Mouse (Mus musculus) splenic B cell, adult 2 months (primary cell): ENCODE measurements around the gene Pfas.
"Not testable (repeated sequence)": the region's sequence is repeated elsewhere in the genome, so short reads cannot be mapped to it uniquely, and the experiment has no call there.

Source experiments
- DNase-seq: peaks from one replicate; pipeline ENCODE4 v3.0.0-alpha.2; 2011; ENCODE audit warnings: low read depth, low spot score
- H3K27me3 ChIP-seq: 2 replicates; pipeline ENCODE4 v1.6.1; 2012; ENCODE audit warnings: mild to moderate bottlenecking, low read length, moderate library complexity, mixed read lengths; ENCODE audit not compliant: control insufficient read depth, poor library complexity, insufficient read depth, severe bottlenecking
- H3K36me3 ChIP-seq: 2 replicates; pipeline ENCODE4 v1.6.1; 2012; ENCODE audit warnings: mild to moderate bottlenecking, low read length, moderate library complexity, mixed read lengths; ENCODE audit not compliant: control insufficient read depth, poor library complexity, insufficient read depth, severe bottlenecking

Gene Pfas

DNA sequence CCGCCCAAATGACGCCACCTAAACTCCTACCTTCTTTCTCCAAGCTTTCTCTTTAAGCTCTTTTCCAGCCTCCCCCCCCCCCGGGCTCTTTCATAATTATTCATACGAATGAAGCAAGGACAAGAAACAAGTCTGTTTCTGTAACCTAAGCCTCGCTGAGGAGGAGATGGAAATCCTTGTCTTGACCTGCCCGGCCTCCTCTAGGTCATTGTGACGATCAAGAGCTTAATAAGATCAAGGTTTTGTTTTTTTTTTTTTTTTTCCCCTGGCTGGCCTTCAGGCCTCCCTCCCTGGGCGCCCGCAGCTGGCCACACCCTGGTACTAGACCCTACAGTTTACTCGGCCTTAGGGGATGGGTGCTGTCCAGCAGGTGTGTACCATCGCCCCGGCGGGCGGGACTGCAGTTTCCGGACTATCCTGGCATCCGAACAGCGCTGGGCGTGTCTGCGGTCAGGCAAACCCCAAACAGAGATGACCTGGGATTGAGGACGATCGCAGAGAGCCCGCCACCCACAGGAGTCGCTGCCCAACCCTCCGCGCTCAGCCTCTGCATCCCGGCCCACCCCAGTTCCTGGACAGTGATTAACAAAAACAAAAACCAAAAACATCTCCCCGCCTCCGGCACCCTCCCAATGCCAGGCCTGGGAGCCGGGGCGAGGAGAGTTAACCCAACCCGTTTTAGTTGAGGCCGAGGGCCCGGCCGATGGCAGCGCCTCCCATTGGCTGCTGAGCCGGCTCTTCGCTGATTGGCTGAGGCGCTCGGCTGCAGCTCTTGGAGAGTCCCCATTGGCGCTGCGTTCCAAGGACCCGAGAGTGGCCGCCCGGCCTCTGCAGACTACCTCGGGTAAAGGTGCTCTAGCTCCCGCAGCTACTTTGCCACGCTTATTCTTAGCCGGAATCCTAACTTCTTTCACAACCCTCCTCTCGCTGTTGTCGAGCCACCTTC lies 40.6 kb downstream of the Pfas start, which contains the start of gene Slc25a35:
Gene Slc25a35, plus strand, starts transcription at position 795 of the 946 bp plus-strand sequence.
- no peaks in the 10 kb centered on the region for H3K36me3 ChIP-seq
- no peaks in the 10 kb centered on the region for H3K27me3 ChIP-seq
- DNase-seq = peak; percentile 87

DNA sequence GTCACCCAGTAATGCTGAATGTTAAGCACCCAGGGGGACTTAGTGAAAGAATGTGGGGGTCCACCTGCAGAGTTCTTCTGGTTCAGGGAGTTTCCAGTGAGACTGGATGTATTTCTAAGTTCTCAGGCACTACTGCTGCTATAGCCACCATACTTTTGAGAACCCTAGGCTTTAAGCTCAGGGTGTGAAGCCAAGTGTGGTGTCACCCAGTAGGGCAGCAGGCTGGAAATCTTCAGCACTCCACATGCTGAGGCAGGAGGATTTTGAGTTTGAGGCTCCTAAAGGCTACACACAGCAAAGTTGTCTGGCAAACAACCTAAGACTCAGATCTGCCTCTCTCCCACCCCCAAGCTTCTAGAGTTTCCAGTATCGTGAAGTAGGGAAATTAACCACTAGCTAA lies 41.7 kb downstream of the Pfas start:
- peak; percentile 12 for DNase-seq
- Histone ChIP-seq H3K27me3 (no peaks in the 10 kb centered on the region), H3K36me3 (no peaks in the 10 kb centered on the region)

DNA sequence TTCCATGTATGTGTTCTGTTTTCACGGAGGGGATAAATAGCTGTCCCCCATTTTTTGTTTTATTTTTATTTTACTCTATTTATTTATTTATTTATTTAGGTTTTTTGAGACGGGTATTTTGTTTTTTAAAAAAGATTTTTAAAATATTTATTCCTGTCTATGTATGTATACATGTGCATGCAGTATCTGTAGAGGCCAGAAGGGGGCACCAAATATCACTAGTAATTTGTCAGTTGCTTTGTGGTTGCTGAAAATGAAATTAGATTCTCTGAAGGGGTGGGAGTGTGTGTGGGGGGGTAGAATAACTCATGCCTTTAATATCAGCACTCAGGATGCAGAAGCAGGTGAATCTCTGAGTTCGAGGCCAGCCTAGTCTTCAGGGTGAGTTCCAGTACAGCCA lies 42.4 kb downstream of the Pfas start:
- no peaks in the 10 kb centered on the region for H3K36me3 ChIP-seq
- H3K27me3 ChIP-seq = no peaks in the 10 kb centered on the region
- peak; percentile 91 for DNase-seq

GRCm38 (mm10) chr11:68965050-68965449 lies 43.2 kb downstream of the Pfas start:
- no peaks in the 10 kb centered on the region for H3K36me3 ChIP-seq
- H3K27me3 ChIP-seq = no peaks in the 10 kb centered on the region
- no peak for DNase-seq

DNA sequence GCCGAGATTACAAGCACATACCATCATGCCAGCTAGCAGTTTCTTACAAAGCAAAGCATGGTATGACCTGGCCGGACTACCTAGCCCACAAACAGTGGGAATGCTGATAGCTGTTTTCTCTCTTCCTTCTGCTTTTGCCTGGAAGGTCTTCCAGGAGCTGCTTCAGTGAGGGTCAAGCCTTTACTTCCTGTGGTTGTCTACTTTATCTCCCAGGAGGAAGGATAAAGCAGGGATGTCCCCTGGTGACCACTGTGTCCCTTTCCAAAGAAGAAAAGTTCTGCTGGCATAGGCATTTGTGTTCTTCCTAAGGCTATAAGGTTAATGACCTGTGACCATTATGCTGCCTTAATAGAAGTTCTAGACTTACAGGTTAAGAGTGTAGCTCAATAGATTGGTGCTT lies 44.9 kb downstream of the Pfas start:
- DNase-seq = no peak
- H3K36me3 ChIP-seq = no peaks in the 10 kb centered on the region
- no peaks in the 10 kb centered on the region for H3K27me3 ChIP-seq

DNA sequence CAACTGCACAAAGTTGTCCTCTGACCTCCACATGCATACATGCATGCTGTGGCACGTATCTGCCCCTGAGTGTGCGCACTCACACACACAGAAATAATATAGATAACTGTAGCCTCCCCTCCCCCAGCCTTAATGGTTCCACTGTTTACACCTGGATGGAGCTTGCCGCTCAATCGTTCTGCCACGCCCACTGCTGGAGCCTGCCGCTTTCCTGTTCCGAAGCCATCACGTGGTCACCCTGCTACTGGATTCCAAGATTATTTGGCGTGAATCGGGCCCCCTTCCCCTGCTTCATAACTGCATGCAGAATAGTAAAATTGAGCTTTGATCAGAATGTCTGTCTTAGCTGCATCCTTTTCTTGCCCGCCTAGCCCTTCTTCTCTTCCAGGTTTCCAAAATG lies 46.1 kb downstream of the Pfas start:
- not testable (repeated sequence) for DNase-seq, H3K36me3 ChIP-seq, H3K27me3 ChIP-seq

GRCm38 (mm10) chr11:68961596-68961995 lies 46.7 kb downstream of the Pfas start:
- Histone ChIP-seq H3K27me3 (no peaks in the 10 kb centered on the region), H3K36me3 (no peaks in the 10 kb centered on the region)
- DNase-seq = no peak

DNA sequence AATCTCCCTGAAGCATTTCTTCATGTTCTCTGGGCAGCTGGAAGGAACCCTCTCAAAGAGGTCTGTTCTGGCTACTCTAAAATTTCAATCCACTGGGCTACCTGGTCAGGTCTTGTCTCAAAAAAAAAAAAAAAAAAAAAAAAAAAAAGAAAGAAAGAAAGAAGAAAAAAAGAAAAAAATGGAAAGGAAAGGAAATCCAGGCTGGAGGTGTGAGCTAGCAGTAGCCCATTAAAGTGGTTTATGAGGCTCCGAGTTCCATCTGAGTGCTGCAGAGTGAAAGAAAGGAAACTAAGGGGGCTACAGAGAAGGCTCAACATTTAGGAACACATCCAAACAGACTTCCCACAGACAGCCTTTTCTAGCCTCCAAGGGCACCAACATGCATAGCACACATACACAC lies 50.3 kb downstream of the Pfas start:
- Histone ChIP-seq H3K36me3 (no peaks in the 10 kb centered on the region), H3K27me3 (no peaks in the 10 kb centered on the region)
- no peak for DNase-seq

DNA sequence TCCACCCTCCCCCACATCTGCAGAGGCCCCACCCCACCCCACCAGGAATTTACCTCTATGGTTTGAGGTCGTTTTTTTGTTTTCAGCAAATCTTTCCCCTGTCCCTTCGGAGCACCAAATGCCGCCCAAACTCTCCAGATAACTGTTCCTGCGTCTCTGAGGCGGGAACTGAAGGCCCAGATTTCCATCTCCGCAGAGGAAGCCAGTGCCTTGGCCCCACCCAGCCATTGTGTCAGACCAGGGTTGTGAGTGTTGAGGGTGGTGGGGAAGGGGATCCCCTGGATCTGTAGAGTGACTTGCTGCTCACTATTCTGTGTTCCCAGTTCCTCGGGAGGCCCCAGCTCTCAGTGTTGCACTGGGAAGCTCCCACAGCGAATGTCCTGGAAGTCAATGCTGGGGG lies 51.0 kb downstream of the Pfas start, which contains the start of gene Arhgef15:
Gene Arhgef15, minus strand, starts transcription at position 173 of the 400 bp plus-strand sequence.
- no peak for DNase-seq
- H3K36me3 ChIP-seq = no peaks in the 10 kb centered on the region
- no peaks in the 10 kb centered on the region for H3K27me3 ChIP-seq

DNA sequence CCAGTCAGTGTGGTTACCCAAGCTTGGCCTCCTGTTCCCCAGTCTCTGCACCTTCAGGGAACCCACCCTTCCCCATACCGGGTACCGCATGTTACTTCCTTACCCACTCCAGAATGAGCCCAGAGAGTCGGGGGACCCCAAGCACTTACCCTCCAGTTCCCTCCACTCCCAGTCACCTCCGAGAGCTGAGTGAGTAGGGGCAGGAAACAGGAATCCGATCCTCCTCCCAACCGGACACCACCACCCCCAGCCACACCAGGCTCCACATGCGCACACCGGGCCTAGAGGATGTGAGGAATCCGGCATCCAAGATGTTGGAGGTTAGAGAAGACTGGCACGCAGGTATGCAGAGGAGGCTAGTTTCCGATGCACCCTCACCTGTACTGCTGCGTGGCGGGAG lies 51.6 kb downstream of the Pfas start:
- Histone ChIP-seq H3K36me3 (no peaks in the 10 kb centered on the region), H3K27me3 (no peaks in the 10 kb centered on the region)
- no peak for DNase-seq

DNA sequence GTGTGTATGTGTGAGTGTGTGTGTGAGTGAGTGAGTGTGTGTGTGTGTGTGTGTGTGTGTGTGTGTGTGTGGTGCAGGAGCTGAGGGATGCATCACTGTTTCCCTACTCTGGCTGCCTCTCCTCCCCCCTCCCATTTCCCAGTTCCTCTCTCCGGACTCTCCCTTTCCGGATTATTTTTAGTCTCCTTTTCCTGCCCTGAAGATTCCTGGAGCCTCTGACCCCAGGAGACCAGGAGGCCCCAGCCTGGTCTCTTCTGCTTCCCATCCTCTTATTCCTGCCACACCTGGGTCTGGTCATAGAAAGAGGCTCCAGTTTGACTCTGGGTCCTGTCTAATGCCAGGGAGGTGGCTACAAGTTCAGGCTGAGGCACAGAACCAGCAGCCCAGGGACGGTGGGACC lies 52.2 kb downstream of the Pfas start:
- DNase-seq = no peak

DNA sequence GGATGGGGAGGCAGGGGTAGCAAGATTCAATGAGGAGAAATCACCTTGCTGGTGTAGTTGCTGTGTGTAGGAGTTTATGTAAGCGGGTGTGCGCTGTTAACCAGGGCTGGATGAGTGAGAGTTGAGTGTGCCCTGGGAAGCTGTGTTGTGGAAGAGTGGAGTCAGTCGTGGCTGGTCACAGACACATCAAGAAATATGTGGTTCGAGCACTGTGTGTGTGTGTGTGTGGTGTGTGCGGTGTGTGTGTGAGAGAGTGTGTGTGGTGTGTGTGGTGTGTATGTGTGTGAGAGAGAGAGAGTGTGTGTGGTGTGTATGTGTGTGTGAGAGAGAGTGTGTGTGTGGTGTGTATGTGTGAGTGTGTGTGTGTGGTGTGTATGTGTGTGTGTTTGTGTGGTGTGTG lies 52.8 kb downstream of the Pfas start:
- DNase-seq = no peak
- Histone ChIP-seq H3K27me3 (no peaks in the 10 kb centered on the region), H3K36me3 (no peaks in the 10 kb centered on the region)

More for the DNA sequence above, 52.2 kb downstream of the Pfas start:
- H3K36me3 ChIP-seq = no peaks in the 10 kb centered on the region
- no peaks in the 10 kb centered on the region for H3K27me3 ChIP-seq

GRCm38 (mm10) chr11:68954408-68954807 lies 53.9 kb downstream of the Pfas start:
- H3K36me3 ChIP-seq = no peaks in the 10 kb centered on the region
- no peak for DNase-seq

DNA sequence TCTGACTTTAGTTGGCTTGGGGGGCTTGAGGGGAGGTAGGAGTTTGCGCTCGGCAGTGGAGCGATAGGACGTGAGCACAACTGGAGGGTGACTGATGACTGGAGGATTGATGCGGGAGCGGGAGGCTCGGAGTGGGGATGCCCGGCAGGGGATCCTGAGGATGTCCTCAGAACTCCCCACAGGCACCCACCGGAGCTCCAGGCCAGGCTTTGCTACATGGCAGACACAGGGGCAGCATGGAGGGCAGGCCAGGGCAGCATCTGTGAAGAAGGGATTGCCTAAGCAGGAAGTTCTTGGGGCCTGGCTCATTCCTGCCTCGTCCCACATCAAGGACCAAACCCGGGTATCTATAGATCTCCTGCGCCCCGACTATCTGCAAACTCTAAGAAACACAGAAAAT lies 54.4 kb downstream of the Pfas start:
- no peak for DNase-seq
- H3K27me3 ChIP-seq = no peaks in the 10 kb centered on the region
- no peaks in the 10 kb centered on the region for H3K36me3 ChIP-seq

More at GRCm38 (mm10) chr11:68954408-68954807, 53.9 kb downstream of the Pfas start:
- H3K27me3 ChIP-seq = no peaks in the 10 kb centered on the region

DNA sequence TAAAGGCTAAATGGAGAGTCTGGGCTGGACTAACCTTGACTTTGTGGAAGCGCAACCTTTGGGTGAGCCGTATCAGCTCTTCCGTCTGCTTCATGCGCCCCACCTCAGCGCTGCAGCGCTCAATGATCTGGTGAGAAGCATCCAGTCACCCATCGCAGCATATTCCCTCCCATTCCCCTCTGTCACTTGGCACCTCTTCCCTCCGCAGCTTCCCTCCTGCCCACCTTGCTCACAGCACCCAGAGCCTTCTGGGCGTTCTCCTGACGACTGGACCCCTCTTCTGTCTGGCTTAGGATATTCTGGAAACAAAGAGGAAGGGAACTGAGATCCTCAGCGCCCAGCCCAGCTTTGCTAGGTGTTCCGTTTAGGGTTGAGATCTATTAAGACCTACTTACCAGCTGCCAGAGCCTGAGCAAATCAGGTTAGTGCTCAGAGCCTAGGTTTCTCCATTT lies 60.7 kb downstream of the Pfas start:
- Histone ChIP-seq H3K36me3 (no peaks in the 10 kb centered on the region), H3K27me3 (no peaks in the 10 kb centered on the region)
- no peak for DNase-seq
